Mouse (Mus musculus) kidney, embryonic 16.5 days (tissue): ENCODE measurements around the gene Pank4. TPM values are rescaled to one million over a fixed set of nuclear protein-coding genes. Genes with fewer than 3 reads are reported as not detected.

Experiments used
- ATAC-seq: fragments of 200-750 bp; cut with Nextera tagmentation; 2 replicates; pipeline ENCODE4 v1.8.0; 2017; ENCODE audit warnings: moderate TSS enrichment; ENCODE audit not compliant: low FRiP score, low TSS enrichment
- H3K27ac ChIP-seq: fragments of 300-500 bp; sonication (generic); 2 replicates; pipeline ENCODE4 v1.5.1; 2014; ENCODE audit warnings: low read length
- H3K27me3 ChIP-seq: fragments of 300-500 bp; sonication (generic); 2 replicates; pipeline ENCODE4 v1.6.1; 2014; ENCODE audit warnings: low read length, control low read depth, mixed read lengths; ENCODE audit not compliant: insufficient read depth
- H3K36me3 ChIP-seq: fragments of 300-500 bp; sonication (generic); 2 replicates; pipeline ENCODE4 v1.6.1; 2014; ENCODE audit warnings: low read length, control low read depth, mixed read lengths; ENCODE audit not compliant: insufficient read depth
- H3K4me1 ChIP-seq: fragments of 300-500 bp; sonication (generic); 2 replicates; pipeline ENCODE4 v1.6.1; 2014; ENCODE audit warnings: low read length, control low read depth, mixed read lengths; ENCODE audit not compliant: insufficient read depth
- H3K4me2 ChIP-seq: fragments of 300-500 bp; sonication (generic); replicated peaks from 2 replicates; pipeline ENCODE4 v1.6.1; 2014; ENCODE audit warnings: low read depth, low read length
- H3K4me3 ChIP-seq: fragments of 300-500 bp; sonication (generic); 2 replicates; pipeline ENCODE4 v1.5.1; 2014; ENCODE audit warnings: mild to moderate bottlenecking, low read length
- H3K9ac ChIP-seq: fragments of 300-500 bp; sonication (generic); replicated peaks from 2 replicates; pipeline ENCODE4 v1.6.1; 2014; ENCODE audit warnings: low read length
- H3K9me3 ChIP-seq: fragments of 300-500 bp; sonication (generic); 2 replicates; pipeline ENCODE4 v1.6.1; 2016; ENCODE audit warnings: low read length, control low read depth
- WGBS: fragments of 180-500 bp; shearing (Covaris S2); extraction: QIAGEN DNeasy Blood & Tissue Kit; methylation state at CpG from one replicate; pipeline ENCODE4 v1.1.7; 2014; 5-methylcytosine and 5-hydroxymethylcytosine counted together
- polyA plus RNA-seq: library from polyadenylated mRNA; unstranded; fragments of >200 nt; fragmentation: Nextera tagmentation; extraction: Ambion mirVana; gene quantifications from 2 replicates; pipeline ENCODE4 v1.2.1, GENCODE M21; 2015

Pank4 gene
- polyA plus RNA-seq, 1 experiment from 2014 or later = 51.9 TPM

- Histone ChIP-seq H3K9me3 (no peaks in the 10 kb centered on the region), H3K27me3 (no peaks in the 10 kb centered on the region), H3K4me1 (peaks cover 4% of the 10 kb centered on the region; the same call in 1 of the 2 replicates), H3K4me2 (peak overlapping the region; percentile 34), H3K27ac (peak overlapping the region; percentile 48; the same call in 1 of the 2 replicates), H3K9ac (peak overlapping the region; percentile 28; the same call in 1 of the 2 replicates), H3K36me3 (no peaks in the 10 kb centered on the region), H3K4me3 (0 out of 2 replicates have a peak overlapping the region, but pooled peaks have one; percentile 14)
- ATAC-seq = peak; percentile 52
- 31% methylated on average over 5 of the region's 5 CpGs for WGBS
These were observed 36.0 kb upstream of the Pank4 start for GRCm38 (mm10) chr4:154927899-154928337.

GRCm38 (mm10) chr4:154928395-154929087 lies 35.4 kb upstream of the Pank4 start, which contains the start of gene Tnfrsf14:
TSS of gene Tnfrsf14 (minus strand) at chr4:154928563.
- 0 out of 2 replicates have a peak within 1 kb of the TSS, but pooled peaks have one; percentile 14 for H3K4me3 ChIP-seq
- H3K4me1 ChIP-seq = peaks cover 4% of the 10 kb centered on the region; the same call in 1 of the 2 replicates
- whole genome bisulfite sequencing = 41% methylated on average over 12 of the region's 12 CpGs
- H3K9me3 ChIP-seq = no peaks in the 10 kb centered on the region
- no peaks in the 10 kb centered on the region for H3K36me3 ChIP-seq
- H3K27ac ChIP-seq = peak within 1 kb of the TSS; percentile 48; the same call in 1 of the 2 replicates
- H3K4me2 ChIP-seq = peak within 1 kb of the TSS; percentile 34
- 0 out of 2 replicates have a peak, but pooled peaks have one; percentile 35 for ATAC-seq
- peak within 1 kb of the TSS; percentile 28; the same call in 1 of the 2 replicates for H3K9ac ChIP-seq
- H3K27me3 ChIP-seq = no peaks in the 10 kb centered on the region

- H3K9me3 ChIP-seq = no peaks in the 10 kb centered on the region
- H3K27ac ChIP-seq = no peak overlapping the region
- no peaks in the 10 kb centered on the region for H3K36me3 ChIP-seq
- ATAC-seq = no peak; the same call in 1 of the 2 replicates
- peaks cover 4% of the 10 kb centered on the region; the same call in 1 of the 2 replicates for H3K4me1 ChIP-seq
- no peak overlapping the region for H3K4me3 ChIP-seq
- no peaks in the 10 kb centered on the region for H3K27me3 ChIP-seq
- no peak overlapping the region for H3K4me2 ChIP-seq
- 61% methylated on average over 12 of the region's 12 CpGs for WGBS
- H3K9ac ChIP-seq = no peak overlapping the region
These were observed 34.7 kb upstream of the Pank4 start for GRCm38 (mm10) chr4:154929088-154929660.

GRCm38 (mm10) chr4:154933306-154933907 lies 30.5 kb upstream of the Pank4 start:
- Histone ChIP-seq H3K9me3 (no peaks in the 10 kb centered on the region), H3K4me2 (no peak overlapping the region), H3K4me1 (0 out of 2 replicates have a peak, but pooled peaks cover under 1% of the 10 kb centered on the region), H3K36me3 (no peaks in the 10 kb centered on the region), H3K9ac (no peak overlapping the region), H3K27me3 (no peaks in the 10 kb centered on the region), H3K27ac (no peak overlapping the region), H3K4me3 (no peak overlapping the region)
- WGBS = 50% methylated on average over 13 of the region's 13 CpGs
- no peak for ATAC-seq

- Histone ChIP-seq H3K9me3 (no peaks in the 10 kb centered on the region), H3K9ac (no peak overlapping the region), H3K27ac (no peak overlapping the region), H3K4me2 (no peak overlapping the region), H3K4me3 (no peak overlapping the region), H3K27me3 (no peaks in the 10 kb centered on the region), H3K36me3 (no peaks in the 10 kb centered on the region), H3K4me1 (no peaks in the 10 kb centered on the region)
- 79% methylated on average over 2 of the region's 2 CpGs for WGBS
- ATAC-seq = no peak
These were observed 29.1 kb upstream of the Pank4 start for GRCm38 (mm10) chr4:154934800-154935199.

- H3K36me3 ChIP-seq = no peaks in the 10 kb centered on the region
- H3K9me3 ChIP-seq = no peaks in the 10 kb centered on the region
- no peak overlapping the region for H3K9ac ChIP-seq
- H3K4me3 ChIP-seq = no peak overlapping the region
- H3K27ac ChIP-seq = no peak overlapping the region
- H3K4me2 ChIP-seq = no peak overlapping the region
- no peak for ATAC-seq
- 76% methylated on average over 7 of the region's 7 CpGs for WGBS
- no peaks in the 10 kb centered on the region for H3K4me1 ChIP-seq
- H3K27me3 ChIP-seq = no peaks in the 10 kb centered on the region
These were observed 28.1 kb upstream of the Pank4 start for GRCm38 (mm10) chr4:154935788-154936187.

GRCm38 (mm10) chr4:154936542-154937255 lies 27.2 kb upstream of the Pank4 start:
- Histone ChIP-seq H3K4me3 (no peak overlapping the region), H3K36me3 (no peaks in the 10 kb centered on the region), H3K4me1 (no peaks in the 10 kb centered on the region), H3K27ac (no peak overlapping the region), H3K27me3 (no peaks in the 10 kb centered on the region), H3K4me2 (no peak overlapping the region), H3K9ac (no peak overlapping the region), H3K9me3 (no peaks in the 10 kb centered on the region)
- no peak for ATAC-seq
- WGBS = 64% methylated on average over 8 of the region's 8 CpGs

- Histone ChIP-seq H3K4me1 (no peaks in the 10 kb centered on the region), H3K27me3 (no peaks in the 10 kb centered on the region), H3K36me3 (no peaks in the 10 kb centered on the region), H3K9ac (no peak overlapping the region), H3K4me3 (no peak overlapping the region), H3K9me3 (no peaks in the 10 kb centered on the region), H3K27ac (no peak overlapping the region), H3K4me2 (no peak overlapping the region)
- no peak for ATAC-seq
- WGBS = 63% methylated on average over 1 of the region's 1 CpGs
These were observed 26.2 kb upstream of the Pank4 start for GRCm38 (mm10) chr4:154937746-154938145.

GRCm38 (mm10) chr4:154940156-154940555 lies 23.8 kb upstream of the Pank4 start:
- H3K4me1 ChIP-seq = no peaks in the 10 kb centered on the region
- no peak overlapping the region for H3K9ac ChIP-seq
- H3K27ac ChIP-seq = no peak overlapping the region
- H3K4me3 ChIP-seq = no peak overlapping the region
- 85% methylated on average over 2 of the region's 2 CpGs for WGBS
- H3K36me3 ChIP-seq = no peaks in the 10 kb centered on the region
- no peaks in the 10 kb centered on the region for H3K9me3 ChIP-seq
- no peak overlapping the region for H3K4me2 ChIP-seq
- ATAC-seq = no peak
- H3K27me3 ChIP-seq = no peaks in the 10 kb centered on the region
